Mouse (Mus musculus): Measurements from ENCODE around the gene Zfc3h1. TPM values are rescaled to one million over a fixed set of nuclear protein-coding genes. Genes with fewer than 3 reads are reported as not detected.

The Zfc3h1 gene
- polyA plus RNA-seq, 1 experiment from 2014 or later, result 29.4 TPM

DNA sequence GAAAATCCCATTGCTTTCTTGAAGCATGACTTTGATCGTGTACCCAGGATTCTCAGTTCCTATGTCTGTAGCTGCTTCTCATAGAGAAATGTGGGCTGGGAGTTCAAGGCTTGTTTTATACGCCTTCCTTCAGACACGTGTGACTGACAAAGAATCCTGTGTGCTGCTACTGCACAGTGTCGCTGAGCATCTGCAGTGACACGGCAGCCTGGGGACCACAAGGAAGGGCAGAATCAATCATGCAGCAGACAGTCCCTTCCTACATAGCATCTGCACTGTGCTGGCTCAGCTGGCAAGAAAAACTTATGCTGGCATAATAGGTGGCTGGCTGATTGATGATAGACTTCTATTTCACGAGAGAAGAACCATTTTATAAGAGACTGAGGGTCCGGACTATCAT, 80.3 kb downstream of the Zfc3h1 start:
- Histone ChIP-seq H3K9ac (ENCODE audit: low read length) (no peak overlapping the region), H3K27ac (ENCODE audit: low read depth, low read length) (no peak overlapping the region), H3K4me3 (ENCODE audit: low read depth, low read length) (no peak overlapping the region), H3K27me3 (ENCODE audit: control insufficient read depth, insufficient read depth, low read length) (peaks cover 35% of the 10 kb centered on the region), H3K4me1 (replicated peaks; ENCODE audit: control insufficient read depth, insufficient read depth, low read length) (no peaks in the 10 kb centered on the region), H3K9me3 (ENCODE audit: control insufficient read depth, low read length) (no peaks in the 10 kb centered on the region), H3K36me3 (ENCODE audit: control insufficient read depth, insufficient read depth, low read length) (no peaks in the 10 kb centered on the region), H3K4me2 (ENCODE audit: low read depth, low read length, severe bottlenecking) (no peak overlapping the region)
- WGBS, result 91% methylated on average over 7 of the region's 7 CpGs
- no peak for DNase-seq (ENCODE audit: low spot score)
- no peak for ATAC-seq (replicated peaks; ENCODE audit: low FRiP score)

DNA sequence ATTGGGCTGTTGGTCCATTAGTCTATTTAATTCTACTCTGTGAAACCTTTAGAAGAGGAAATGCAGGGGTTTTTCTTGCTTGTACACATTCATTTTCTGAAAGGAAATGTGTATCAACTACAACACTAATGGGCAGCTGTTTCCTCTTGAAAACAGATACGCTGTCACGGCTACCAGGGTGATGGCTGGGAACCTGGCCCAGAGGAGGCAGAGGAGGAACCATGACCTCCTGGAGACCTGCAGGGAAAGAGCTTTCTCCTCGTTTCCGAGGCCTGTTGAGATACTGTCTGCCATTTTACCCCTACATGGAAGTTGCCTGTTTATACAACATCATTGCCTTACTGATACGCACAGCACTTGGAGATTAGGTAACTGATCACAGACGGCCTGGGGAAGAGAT, 81.0 kb downstream of the Zfc3h1 start:
- WGBS, result 84% methylated on average over 6 of the region's 6 CpGs
- DNase-seq (ENCODE audit: low spot score), result no peak
- Histone ChIP-seq H3K27ac (ENCODE audit: low read depth, low read length) (no peak overlapping the region), H3K9me3 (ENCODE audit: control insufficient read depth, low read length) (no peaks in the 10 kb centered on the region), H3K4me1 (replicated peaks; ENCODE audit: control insufficient read depth, insufficient read depth, low read length) (no peaks in the 10 kb centered on the region), H3K36me3 (ENCODE audit: control insufficient read depth, insufficient read depth, low read length) (no peaks in the 10 kb centered on the region), H3K4me3 (ENCODE audit: low read depth, low read length) (no peak overlapping the region), H3K4me2 (ENCODE audit: low read depth, low read length, severe bottlenecking) (no peak overlapping the region), H3K9ac (ENCODE audit: low read length) (no peak overlapping the region), H3K27me3 (ENCODE audit: control insufficient read depth, insufficient read depth, low read length) (peaks cover 41% of the 10 kb centered on the region)
- no peak for ATAC-seq (replicated peaks; ENCODE audit: low FRiP score)

DNA sequence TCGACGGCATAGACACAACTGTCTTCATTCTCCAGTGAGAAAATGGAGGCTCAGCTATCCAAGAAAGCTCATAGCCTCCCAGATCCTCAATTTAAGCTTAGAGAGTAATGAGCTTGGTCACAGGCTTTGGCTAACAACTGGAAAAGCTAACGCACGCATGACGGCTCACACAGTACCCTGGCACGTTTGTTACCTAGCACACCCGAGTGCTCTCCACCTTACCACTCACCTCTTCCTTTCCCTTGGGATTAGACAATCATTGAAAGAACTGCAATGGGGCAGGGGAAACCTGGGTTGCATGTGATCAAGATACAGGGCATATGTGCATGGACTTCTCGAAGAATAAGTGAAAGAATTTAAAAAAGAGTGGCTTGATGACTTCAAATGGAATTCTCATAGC, 83.2 kb downstream of the Zfc3h1 start:
- DNase-seq (ENCODE audit: low spot score), result no peak
- 92% methylated on average over 8 of the region's 8 CpGs for WGBS

DNA sequence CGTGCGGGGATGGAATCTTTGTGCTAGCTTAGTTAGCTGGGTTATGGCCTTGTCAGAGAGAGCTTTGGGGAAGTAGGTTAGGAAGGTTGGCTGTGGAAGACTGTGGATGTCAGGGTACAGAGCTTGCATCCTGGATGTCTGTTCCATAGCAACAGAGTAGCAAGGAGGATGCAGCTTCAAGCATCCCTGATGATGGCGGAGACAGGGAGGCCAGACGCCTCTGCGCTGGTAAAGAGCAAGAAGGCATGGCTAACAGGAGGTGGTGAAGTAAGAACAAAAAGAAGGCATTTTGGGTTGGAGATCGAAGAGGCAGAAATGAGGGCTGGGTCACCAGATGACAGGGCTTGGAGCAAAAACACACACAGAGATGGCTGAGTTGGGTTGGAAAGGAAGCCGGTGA, 83.9 kb downstream of the Zfc3h1 start:
- WGBS, result 41% methylated on average over 7 of the region's 7 CpGs
- H3K27ac ChIP-seq (ENCODE audit: low read depth, low read length), result no peak overlapping the region
- DNase-seq (ENCODE audit: low spot score), result no peak
- no peak overlapping the region for H3K4me3 ChIP-seq (ENCODE audit: low read depth, low read length)
- no peaks in the 10 kb centered on the region for H3K4me1 ChIP-seq (replicated peaks; ENCODE audit: control insufficient read depth, insufficient read depth, low read length)
- H3K36me3 ChIP-seq (ENCODE audit: control insufficient read depth, insufficient read depth, low read length), result no peaks in the 10 kb centered on the region
- no peaks in the 10 kb centered on the region for H3K9me3 ChIP-seq (ENCODE audit: control insufficient read depth, low read length)
- H3K4me2 ChIP-seq (ENCODE audit: low read depth, low read length, severe bottlenecking), result no peak overlapping the region
- no peak overlapping the region for H3K9ac ChIP-seq (ENCODE audit: low read length)
- H3K27me3 ChIP-seq (ENCODE audit: control insufficient read depth, insufficient read depth, low read length), result peaks cover 54% of the 10 kb centered on the region
- peak; percentile 34 for ATAC-seq (replicated peaks; ENCODE audit: low FRiP score)

More for the DNA sequence above, 83.2 kb downstream of the Zfc3h1 start:
- H3K4me2 ChIP-seq (ENCODE audit: low read depth, low read length, severe bottlenecking), result no peak overlapping the region
- ATAC-seq (replicated peaks; ENCODE audit: low FRiP score), result no peak
- H3K27ac ChIP-seq (ENCODE audit: low read depth, low read length), result no peak overlapping the region
- H3K4me3 ChIP-seq (ENCODE audit: low read depth, low read length), result no peak overlapping the region
- H3K9ac ChIP-seq (ENCODE audit: low read length), result no peak overlapping the region
- H3K27me3 ChIP-seq (ENCODE audit: control insufficient read depth, insufficient read depth, low read length), result peaks cover 51% of the 10 kb centered on the region
- H3K4me1 ChIP-seq (replicated peaks; ENCODE audit: control insufficient read depth, insufficient read depth, low read length), result no peaks in the 10 kb centered on the region
- H3K36me3 ChIP-seq (ENCODE audit: control insufficient read depth, insufficient read depth, low read length), result no peaks in the 10 kb centered on the region
- H3K9me3 ChIP-seq (ENCODE audit: control insufficient read depth, low read length), result no peaks in the 10 kb centered on the region

DNA sequence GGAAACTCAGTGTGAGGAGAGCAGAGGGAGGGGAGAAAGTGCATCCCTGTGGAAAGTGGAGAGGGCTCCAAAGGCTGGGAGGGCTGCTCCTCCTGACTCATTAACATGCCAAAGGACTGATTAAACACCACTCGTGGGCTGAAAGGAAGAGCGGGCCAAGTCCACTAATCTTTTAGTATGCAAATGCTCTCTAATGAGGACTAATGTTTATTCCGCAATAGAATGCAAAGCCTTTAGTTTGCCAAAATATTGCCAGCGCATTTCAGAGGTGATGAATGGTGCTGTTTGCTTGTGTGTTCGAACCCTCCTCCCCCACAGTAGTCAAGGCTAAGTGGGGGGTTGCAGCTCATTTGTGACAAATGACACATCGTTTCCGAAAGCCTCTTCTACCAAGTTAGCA, 84.3 kb downstream of the Zfc3h1 start:
- Histone ChIP-seq H3K4me2 (ENCODE audit: low read depth, low read length, severe bottlenecking) (no peak overlapping the region), H3K9me3 (ENCODE audit: control insufficient read depth, low read length) (no peaks in the 10 kb centered on the region), H3K9ac (ENCODE audit: low read length) (no peak overlapping the region), H3K36me3 (ENCODE audit: control insufficient read depth, insufficient read depth, low read length) (no peaks in the 10 kb centered on the region), H3K4me1 (replicated peaks; ENCODE audit: control insufficient read depth, insufficient read depth, low read length) (no peaks in the 10 kb centered on the region), H3K27me3 (ENCODE audit: control insufficient read depth, insufficient read depth, low read length) (peaks cover 58% of the 10 kb centered on the region), H3K27ac (ENCODE audit: low read depth, low read length) (no peak overlapping the region), H3K4me3 (ENCODE audit: low read depth, low read length) (no peak overlapping the region)
- 11% methylated on average over 7 of the region's 7 CpGs for WGBS
- DNase-seq (ENCODE audit: low spot score) (peak; percentile 73), ATAC-seq (replicated peaks; ENCODE audit: low FRiP score) (peak; percentile 91)

DNA sequence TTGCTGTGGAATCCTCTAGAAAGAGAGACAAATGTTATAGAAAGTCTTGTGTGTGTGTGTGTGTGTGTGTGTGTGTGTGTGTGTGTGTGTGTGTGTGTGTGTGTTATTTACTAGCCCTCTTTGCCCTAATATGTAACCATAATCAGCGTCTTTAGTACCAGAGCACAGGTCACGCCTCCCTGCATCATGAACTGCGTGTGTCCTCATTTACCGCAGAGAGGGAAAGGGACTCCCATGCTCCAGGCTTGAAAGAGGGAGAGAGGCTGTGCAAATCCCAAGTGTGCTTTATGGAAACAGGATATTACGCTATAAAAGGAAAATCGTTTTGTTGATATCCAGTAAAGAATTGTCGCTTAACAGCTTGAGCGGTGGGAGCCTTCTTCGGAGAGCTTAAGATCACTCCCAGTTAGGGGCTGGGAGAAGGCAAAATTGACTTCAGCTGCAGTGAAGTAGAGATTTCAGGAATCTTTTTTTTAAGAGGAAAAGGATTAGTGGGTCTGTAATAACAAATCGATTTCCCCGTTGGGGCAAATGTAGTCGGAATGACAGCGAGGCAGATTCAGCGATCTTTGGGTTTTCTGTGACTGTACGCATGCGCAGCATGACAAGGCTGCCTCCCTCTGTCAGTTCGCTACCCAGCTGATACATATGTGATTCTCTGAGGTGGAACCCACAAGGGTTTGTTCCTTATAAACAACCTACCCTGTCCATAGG, 86.0 kb downstream of the Zfc3h1 start:
- ATAC-seq (replicated peaks; ENCODE audit: low FRiP score) (no peak), DNase-seq (ENCODE audit: low spot score) (no peak)
- H3K4me2 ChIP-seq (ENCODE audit: low read depth, low read length, severe bottlenecking), result peak overlapping the region; percentile 36; the same call in 1 of the 2 replicates
- H3K36me3 ChIP-seq (ENCODE audit: control insufficient read depth, insufficient read depth, low read length), result no peaks in the 10 kb centered on the region
- H3K4me3 ChIP-seq (ENCODE audit: low read depth, low read length), result peak overlapping the region; percentile 12; the same call in 1 of the 2 replicates
- H3K9ac ChIP-seq (ENCODE audit: low read length), result no peak overlapping the region
- no peaks in the 10 kb centered on the region for H3K4me1 ChIP-seq (replicated peaks; ENCODE audit: control insufficient read depth, insufficient read depth, low read length)
- no peaks in the 10 kb centered on the region for H3K9me3 ChIP-seq (ENCODE audit: control insufficient read depth, low read length)
- peaks cover 53% of the 10 kb centered on the region for H3K27me3 ChIP-seq (ENCODE audit: control insufficient read depth, insufficient read depth, low read length)
- 46% methylated on average over 17 of the region's 17 CpGs for WGBS
- H3K27ac ChIP-seq (ENCODE audit: low read depth, low read length), result no peak overlapping the region

DNA sequence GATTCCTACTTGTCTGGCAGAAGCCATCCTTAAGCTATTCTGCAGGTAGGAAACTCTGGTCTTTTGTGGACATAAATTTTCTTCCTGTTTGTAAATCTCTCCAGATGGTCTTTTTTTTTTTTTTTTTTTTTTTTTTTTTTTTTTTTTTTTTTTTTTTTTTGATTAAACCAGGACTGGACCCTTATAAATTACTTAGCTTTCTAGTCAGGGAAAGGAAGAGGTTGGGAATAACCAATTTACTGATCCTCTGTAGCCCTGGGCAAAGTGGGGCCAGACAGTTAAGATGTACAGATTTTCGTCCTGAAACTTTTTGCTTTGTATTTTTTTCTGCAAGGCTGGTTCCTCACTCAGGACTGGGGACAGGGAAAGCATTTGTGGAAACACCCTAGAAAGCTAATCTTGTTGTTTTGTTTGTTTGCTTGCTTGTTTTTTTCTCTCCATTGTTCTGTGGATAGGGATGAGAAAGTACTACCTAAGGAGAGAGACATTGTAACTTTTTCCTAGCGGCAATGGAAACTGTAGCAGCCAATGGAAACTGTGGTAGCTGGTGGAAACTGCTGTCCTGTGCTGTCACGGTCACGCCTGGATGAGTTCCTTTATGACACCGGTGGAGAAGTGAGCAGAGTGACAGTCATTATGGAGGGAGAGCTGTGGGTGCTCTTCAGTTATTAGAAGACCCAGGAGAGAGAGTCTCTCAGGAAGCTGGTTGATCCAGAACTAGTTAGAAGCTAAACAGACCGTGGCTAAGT, 88.6 kb downstream of the Zfc3h1 start:
- no peak for ATAC-seq (replicated peaks; ENCODE audit: low FRiP score)
- H3K9me3 ChIP-seq (ENCODE audit: control insufficient read depth, low read length), result no peaks in the 10 kb centered on the region
- no peak overlapping the region for H3K9ac ChIP-seq (ENCODE audit: low read length)
- 79% methylated on average over 6 of the region's 6 CpGs for WGBS
- no peak overlapping the region for H3K27ac ChIP-seq (ENCODE audit: low read depth, low read length)
- 0 out of 2 replicates have a peak, but pooled peaks cover 2% of the 10 kb centered on the region for H3K4me1 ChIP-seq (replicated peaks; ENCODE audit: control insufficient read depth, insufficient read depth, low read length)
- no peak for DNase-seq (ENCODE audit: low spot score)
- no peak overlapping the region for H3K4me2 ChIP-seq (ENCODE audit: low read depth, low read length, severe bottlenecking)
- no peak overlapping the region for H3K4me3 ChIP-seq (ENCODE audit: low read depth, low read length)
- no peaks in the 10 kb centered on the region for H3K36me3 ChIP-seq (ENCODE audit: control insufficient read depth, insufficient read depth, low read length)
- peaks cover 40% of the 10 kb centered on the region for H3K27me3 ChIP-seq (ENCODE audit: control insufficient read depth, insufficient read depth, low read length)

DNA sequence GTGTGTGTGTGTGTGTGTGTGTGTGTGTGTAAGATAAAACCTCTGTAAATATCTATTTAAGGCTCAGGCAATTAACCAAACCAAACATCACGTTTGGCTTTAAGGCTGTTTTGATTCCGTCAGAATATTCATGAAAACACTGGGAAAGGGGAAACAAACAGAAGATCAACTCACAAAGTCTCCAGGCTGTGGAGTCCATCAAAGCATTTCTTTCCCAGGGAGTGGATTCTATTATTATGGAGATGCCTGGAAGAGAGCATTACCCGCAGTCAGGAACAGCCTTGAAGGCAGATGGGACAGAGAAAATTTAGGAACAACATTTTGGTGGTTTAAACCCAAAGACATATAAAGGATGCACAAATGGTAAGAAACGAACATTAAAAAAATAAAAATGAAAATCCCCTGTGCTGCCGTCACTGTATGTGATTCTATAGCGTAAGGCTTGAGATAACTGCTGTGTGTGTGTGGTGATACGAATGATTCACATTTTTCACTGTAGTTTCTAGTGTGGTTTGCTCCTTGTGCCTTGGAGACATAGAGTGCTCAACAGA, 90.3 kb downstream of the Zfc3h1 start:
- H3K4me2 ChIP-seq (ENCODE audit: low read depth, low read length, severe bottlenecking), result no peak overlapping the region
- peaks cover 35% of the 10 kb centered on the region for H3K27me3 ChIP-seq (ENCODE audit: control insufficient read depth, insufficient read depth, low read length)
- no peak for ATAC-seq (replicated peaks; ENCODE audit: low FRiP score)
- no peaks in the 10 kb centered on the region for H3K36me3 ChIP-seq (ENCODE audit: control insufficient read depth, insufficient read depth, low read length)
- 0 out of 2 replicates have a peak, but pooled peaks cover 5% of the 10 kb centered on the region for H3K4me1 ChIP-seq (replicated peaks; ENCODE audit: control insufficient read depth, insufficient read depth, low read length)
- no peaks in the 10 kb centered on the region for H3K9me3 ChIP-seq (ENCODE audit: control insufficient read depth, low read length)
- H3K9ac ChIP-seq (ENCODE audit: low read length), result no peak overlapping the region
- H3K27ac ChIP-seq (ENCODE audit: low read depth, low read length), result no peak overlapping the region
- no peak overlapping the region for H3K4me3 ChIP-seq (ENCODE audit: low read depth, low read length)
- DNase-seq (ENCODE audit: low spot score), result no peak
- 53% methylated on average over 7 of the region's 7 CpGs for WGBS
